Mouse (Mus musculus): ENCODE results near the gene Glmp.

DNA sequence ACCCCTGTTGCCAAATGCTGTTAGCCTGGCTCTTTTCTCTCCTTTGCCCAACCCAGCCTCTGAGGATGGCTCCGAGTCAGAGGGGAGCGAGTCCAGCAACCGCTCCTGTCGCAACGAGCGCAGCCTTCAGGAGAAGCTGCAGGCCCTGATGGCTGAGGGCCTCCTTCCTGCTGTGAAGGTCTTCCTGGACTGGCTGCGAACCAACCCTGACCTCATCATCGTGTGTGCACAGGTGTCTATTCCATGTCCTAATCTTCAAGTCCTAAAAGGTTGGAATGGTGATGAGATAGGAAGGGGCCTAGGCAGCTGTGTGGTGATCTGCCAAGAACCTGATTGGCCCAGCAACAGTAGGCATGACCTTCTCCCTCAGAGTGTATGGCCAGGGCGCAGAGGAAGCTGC lies 28.1 kb downstream of the Glmp start:
- no peak for TF ChIP-seq CTCF (IDR thresholded peaks at IDR 0.05; ENCODE audit: extremely low read depth, insufficient read length, insufficient replicate concordance, low read depth, low read length)
- no peak for TF ChIP-seq POLR2A (IDR thresholded peaks at IDR 0.05; ENCODE audit: low read depth, low read length)
